Mouse (Mus musculus) ES-E14 (cell line): ENCODE measurements around the gene Gm8909. TPM values are rescaled to one million over a fixed set of nuclear protein-coding genes. Genes with fewer than 3 reads are reported as not detected.
A peak's percentile ranks its signal among the peaks of the same experiment; 100 is the strongest.
"Not testable (repeated sequence)": the region's sequence is repeated elsewhere in the genome, so short reads cannot be mapped to it uniquely, and the experiment has no call there.

Source experiments
- DNase-seq: peaks from one replicate; pipeline ENCODE4 v3.0.0-alpha.2; 2013; ENCODE audit warnings: low read depth, low spot score
- H3K27ac ChIP-seq: 2 replicates; pipeline ENCODE4 v1.5.1; 2012; ENCODE audit warnings: low read depth, mild to moderate bottlenecking, low read length, moderate library complexity, mixed read lengths; ENCODE audit not compliant: poor library complexity, insufficient read depth, severe bottlenecking
- H3K36me3 ChIP-seq: 2 replicates; pipeline ENCODE4 v1.6.1; 2012; ENCODE audit warnings: mild to moderate bottlenecking, low read length, moderate library complexity, mixed read lengths; ENCODE audit not compliant: control insufficient read depth, poor library complexity, insufficient read depth, severe bottlenecking
- H3K4me1 ChIP-seq, 2 experiments: fragments of 150-350 bp in 1 of 2; sonication (generic) in 1 of 2; 2 replicates each; pipeline ENCODE4 v1.6.1; 2012; ENCODE audit warnings: low read length in 2 of 2, mild to moderate bottlenecking in 1 of 2, mixed read lengths in 1 of 2; ENCODE audit not compliant: control insufficient read depth in 2 of 2, insufficient read depth in 2 of 2, poor library complexity in 1 of 2
- H3K4me3 ChIP-seq, 2 experiments: fragments of 150-350 bp in 1 of 2; sonication (generic) in 1 of 2; 2 replicates each; pipeline ENCODE4 v1.5.1; 2012; ENCODE audit warnings: low read length in 2 of 2, low read depth in 1 of 2, mild to moderate bottlenecking in 1 of 2, mixed read lengths in 1 of 2; ENCODE audit not compliant: insufficient read depth in 1 of 2, poor library complexity in 1 of 2, severe bottlenecking in 1 of 2
- H3K9ac ChIP-seq: 2 replicates; pipeline ENCODE4 v1.6.1; 2012; ENCODE audit warnings: low read depth, mild to moderate bottlenecking, low read length, mixed read lengths; ENCODE audit not compliant: poor library complexity, insufficient read depth, severe bottlenecking
- H3K9me3 ChIP-seq: fragments of 150-350 bp; sonication (generic); 2 replicates; pipeline ENCODE4 v1.6.1; 2012; ENCODE audit warnings: low read depth, mild to moderate bottlenecking, low read length; ENCODE audit not compliant: control insufficient read depth, insufficient read depth
- CHD2 ChIP-seq: IDR thresholded peaks from 2 replicates; pipeline ENCODE4 v1.6.1; 2014; ENCODE audit warnings: mild to moderate bottlenecking, low read depth, low read length, inconsistent platforms
- MAFK ChIP-seq: IDR thresholded peaks from 2 replicates; pipeline ENCODE4 v1.6.1; 2014; ENCODE audit warnings: mild to moderate bottlenecking, low read depth, low read length, inconsistent platforms; ENCODE audit not compliant: insufficient read depth
- in situ Hi-C, 2 experiments: fragments of 600-800 bp; cut with MboI; formaldehyde crosslinking; loops; one replicate each; pipeline ENCODE4 v1.15.1; 2025; ENCODE audit warnings: low sequenced_read_pairs in 2 of 2, inconsistent platforms in 1 of 2; ENCODE audit not compliant: unreplicated experiment in 2 of 2
- total RNA-seq: library from RNA; depleted of rRNA; stranded (reverse); fragments of 300-350 nt; gene quantifications from 2 replicates; pipeline ENCODE4 v1.2.3, GENCODE M21; 2012; rRNA removed

Gene Gm8909
- total RNA-seq, 1 experiment, result not detected

DNA sequence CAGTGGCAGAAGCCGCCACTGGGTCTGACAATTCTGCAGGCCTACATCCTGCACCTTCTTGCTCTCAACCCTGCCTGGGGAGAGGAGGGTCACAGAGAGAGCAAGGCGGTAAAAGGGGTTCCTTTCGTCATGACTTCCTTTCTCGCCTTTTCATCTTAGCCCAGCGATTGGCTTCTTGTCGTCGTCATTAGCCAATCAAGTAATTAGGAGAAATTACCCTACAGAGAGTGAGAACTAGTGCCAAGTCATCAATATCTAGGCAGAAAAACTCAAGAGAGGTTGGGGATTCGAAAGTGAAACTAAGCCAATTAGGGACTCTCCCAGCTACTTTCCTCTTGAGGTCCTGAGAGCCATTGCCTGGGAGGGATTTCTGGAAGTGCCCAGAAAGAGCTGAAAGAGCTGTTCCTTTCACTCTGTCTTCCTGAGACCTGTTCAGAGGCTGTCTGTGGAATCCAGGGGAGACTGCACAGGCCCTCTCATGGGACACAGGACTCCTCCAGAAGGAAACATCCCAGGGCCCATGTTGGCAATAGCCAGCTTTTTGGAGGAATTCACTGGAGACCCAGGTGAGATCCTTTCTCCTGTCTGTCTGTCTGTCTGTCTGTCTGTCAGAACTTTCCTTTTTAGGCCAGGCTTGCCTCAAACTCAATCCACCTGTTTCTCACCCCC lies 46.9 kb downstream of the Gm8909 start, which contains the start of gene Gm19684:
Gene Gm19684, plus strand, starts transcription at position 327 of the 669 bp plus-strand sequence.
- H3K36me3 ChIP-seq, H3K4me1 ChIP-seq, H3K9ac ChIP-seq, H3K27ac ChIP-seq, DNase-seq, H3K9me3 ChIP-seq, H3K4me3 ChIP-seq: not testable (repeated sequence)
- in situ Hi-C loops, result loop anchor here in 1 of 2 experiments (10.0 to 25.0 kb wide), 2 partner anchors 57 to 134 kb away; partner anchors contain the start of genes Gnl1 and Prr3
- TF ChIP-seq CHD2 (0 out of 2 replicates have a peak, but pooled peaks have one; percentile 43), MAFK (peak; percentile 68; the same call in 1 of the 2 replicates)

DNA sequence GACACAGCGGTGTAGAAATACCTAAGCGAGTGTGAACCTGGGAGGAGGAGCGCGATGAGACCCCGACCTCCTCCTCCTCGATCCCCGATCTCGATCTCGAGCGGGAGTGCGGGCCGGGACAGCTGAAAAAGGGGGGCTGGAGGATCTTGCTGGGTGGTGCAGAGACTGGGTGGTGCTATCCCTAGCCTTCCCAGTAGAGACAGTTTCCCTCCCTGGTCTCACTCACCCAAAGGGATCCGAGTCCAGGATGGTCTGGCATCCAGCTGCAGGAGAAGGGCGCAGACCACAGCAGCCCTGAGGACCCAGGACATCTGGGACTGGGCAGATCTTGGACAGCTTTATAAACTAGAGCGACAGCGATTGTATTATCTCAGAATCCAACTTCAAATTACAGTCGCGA lies 47.5 kb downstream of the Gm8909 start:
- not testable (repeated sequence) for H3K4me1 ChIP-seq, H3K27ac ChIP-seq, H3K9ac ChIP-seq, H3K4me3 ChIP-seq, DNase-seq, H3K36me3 ChIP-seq, H3K9me3 ChIP-seq
- in situ Hi-C loops, result loop anchor here in 1 of 2 experiments (10.0 to 25.0 kb wide), 2 partner anchors 56 to 134 kb away; partner anchors contain the start of genes Gnl1 and Prr3

DNA sequence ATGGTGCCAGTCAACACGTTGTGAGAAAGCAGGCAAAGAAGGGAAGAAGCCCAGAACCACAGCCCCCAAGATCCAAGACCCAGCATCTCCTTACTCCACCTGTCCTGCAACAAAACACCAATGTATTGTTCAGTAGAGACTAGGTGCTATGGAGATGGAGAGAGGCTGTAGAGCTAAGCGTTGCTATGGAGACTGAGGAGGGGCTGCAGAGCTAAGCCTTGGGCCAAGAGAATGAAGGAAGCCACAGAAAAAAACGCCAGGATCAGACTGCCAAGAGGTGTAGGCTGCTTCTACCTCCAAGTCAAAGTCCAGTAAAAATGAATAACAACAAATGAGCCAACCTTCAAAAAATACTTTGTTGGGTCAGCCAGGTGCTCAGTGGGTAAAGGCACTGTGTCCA lies 51.8 kb downstream of the Gm8909 start:
- not testable (repeated sequence) for H3K9ac ChIP-seq, H3K27ac ChIP-seq, H3K36me3 ChIP-seq, H3K4me3 ChIP-seq, H3K4me1 ChIP-seq, H3K9me3 ChIP-seq, DNase-seq
- in situ Hi-C loops, result loop anchor here (10.0 to 25.0 kb wide), 2 partner anchors 122 to 129 kb away; partner anchors contain the start of genes Gnl1 (in 1 of the 2) and Prr3 (in 1 of the 2)

Other genes with a start within 250 kb of the Gm8909 start
- gene Abcf1, start 198.8 kb downstream of the Gm8909 start, total RNA-seq, result 115 and 117 TPM in 2 replicates
- 51.6 and 64.1 TPM in 2 replicates for gene Gnl1, start 188.7 kb downstream of the Gm8909 start, total RNA-seq
- gene Prr3, start 188.3 kb downstream of the Gm8909 start, total RNA-seq, result 13.8 and 17.0 TPM in 2 replicates
- gene H2-T24, start 148.0 kb downstream of the Gm8909 start, total RNA-seq, result not detected in 2 replicates
- gene H2-T23, start 135.7 kb downstream of the Gm8909 start, total RNA-seq, result 0.67 and 0.95 TPM in 2 replicates
- 2.7 and 5.8 TPM in 2 replicates for gene H2-T22, start 125.8 kb downstream of the Gm8909 start, total RNA-seq
- gene Gm6034, start 125.6 kb downstream of the Gm8909 start, total RNA-seq, result 0.18 and 0.21 TPM in 2 replicates
- gene Gm11127, start 110.2 kb downstream of the Gm8909 start, total RNA-seq, result 0.37 and 0.54 TPM in 2 replicates
- not detected in 2 replicates for gene Gm19684, start 46.9 kb downstream of the Gm8909 start, total RNA-seq
- 0.63 TPM in 1 of 2 replicates, not detected in the other for gene Gm7030, start 39.1 kb downstream of the Gm8909 start, total RNA-seq
- gene H2-T3, start 21.8 kb upstream of the Gm8909 start, total RNA-seq, result 0.22 TPM in 1 of 2 replicates, not detected in the other
- gene Rpp21, start 89.5 kb upstream of the Gm8909 start, total RNA-seq, result 45.2 and 47.7 TPM in 2 replicates
- gene Trim39, start 103.7 kb upstream of the Gm8909 start, total RNA-seq, result 20.3 and 22.4 TPM in 2 replicates
- gene H2-M10.2, start 118.0 kb upstream of the Gm8909 start, total RNA-seq, result not detected in 2 replicates
- not detected in 2 replicates for gene H2-M10.1, start 157.6 kb upstream of the Gm8909 start, total RNA-seq
- not detected in 2 replicates for gene H2-M10.3, start 199.9 kb upstream of the Gm8909 start, total RNA-seq